Mouse (Mus musculus): ENCODE measurements around the gene Tmem74b. TPM values are rescaled to one million over a fixed set of nuclear protein-coding genes. Genes with fewer than 3 reads are reported as not detected.

Gene Tmem74b
- 3.1 and 4.3 TPM in 2 replicates for polyA plus RNA-seq (2015; fragmentation: Nextera tagmentation; extraction: Ambion mirVana)

- peaks cover 57% of the 10 kb centered on the region for H3K27me3 ChIP-seq
- H3K9ac ChIP-seq: peak within 1 kb of the TSS; percentile 80
- 0 out of 2 replicates have a peak, but pooled peaks cover 6% of the 10 kb centered on the region for H3K4me1 ChIP-seq
- peak within 1 kb of the TSS; percentile 71 for H3K4me3 ChIP-seq
- H3K4me2 ChIP-seq: peak within 1 kb of the TSS; percentile 100
- ATAC-seq (ENCODE audit: insufficient number of reproducible peaks, insufficient read depth, low FRiP score, low TSS enrichment, low read depth): no peak
- H3K36me3 ChIP-seq: no peaks in the 10 kb centered on the region
- H3K9me3 ChIP-seq: no peaks in the 10 kb centered on the region
- no peak within 1 kb of the TSS for H3K27ac ChIP-seq
- WGBS: 3% methylated on average over 24 of the region's 25 CpGs
Observed at GRCm38 (mm10) chr2:151701231-151702145, at the start of gene Tmem74b. Gene Tmem74b, plus strand, starts transcription at chr2:151702008.

GRCm38 (mm10) chr2:151652053-151652452 is 49.8 kb upstream of the Tmem74b start:
- H3K9ac ChIP-seq: no peak overlapping the region
- H3K4me1 ChIP-seq: no peaks in the 10 kb centered on the region
- H3K27ac ChIP-seq: no peak overlapping the region
- H3K27me3 ChIP-seq: no peaks in the 10 kb centered on the region
- H3K4me2 ChIP-seq: no peak overlapping the region
- no peaks in the 10 kb centered on the region for H3K9me3 ChIP-seq
- H3K36me3 ChIP-seq: no peaks in the 10 kb centered on the region
- H3K4me3 ChIP-seq: no peak overlapping the region
- WGBS: 62% methylated on average over 1 of the region's 1 CpGs
- ATAC-seq (ENCODE audit: insufficient number of reproducible peaks, insufficient read depth, low FRiP score, low TSS enrichment, low read depth): no peak

GRCm38 (mm10) chr2:151668433-151668832 is 33.4 kb upstream of the Tmem74b start, which contains the start of gene Rad21l:
Gene Rad21l, minus strand, starts transcription at chr2:151668533.
- Histone ChIP-seq H3K9ac (no peak within 1 kb of the TSS), H3K36me3 (no peaks in the 10 kb centered on the region), H3K4me3 (no peak within 1 kb of the TSS), H3K27ac (no peak within 1 kb of the TSS), H3K9me3 (no peaks in the 10 kb centered on the region), H3K4me1 (no peaks in the 10 kb centered on the region), H3K27me3 (peaks cover 19% of the 10 kb centered on the region), H3K4me2 (no peak within 1 kb of the TSS)
- WGBS: 67% methylated on average over 3 of the region's 3 CpGs
- ATAC-seq (ENCODE audit: insufficient number of reproducible peaks, insufficient read depth, low FRiP score, low TSS enrichment, low read depth): no peak

GRCm38 (mm10) chr2:151670026-151670967 is 31.5 kb upstream of the Tmem74b start:
- H3K27me3 ChIP-seq: peaks cover 19% of the 10 kb centered on the region
- H3K4me2 ChIP-seq: no peak overlapping the region
- H3K36me3 ChIP-seq: no peaks in the 10 kb centered on the region
- no peaks in the 10 kb centered on the region for H3K9me3 ChIP-seq
- WGBS: 37% methylated on average over 48 of the region's 48 CpGs
- H3K4me1 ChIP-seq: no peaks in the 10 kb centered on the region
- no peak overlapping the region for H3K9ac ChIP-seq
- peak; percentile 56; the same call in 1 of the 2 replicates for ATAC-seq (ENCODE audit: insufficient number of reproducible peaks, insufficient read depth, low FRiP score, low TSS enrichment, low read depth)
- no peak overlapping the region for H3K27ac ChIP-seq
- H3K4me3 ChIP-seq: no peak overlapping the region

GRCm38 (mm10) chr2:151670968-151671329 is 30.9 kb upstream of the Tmem74b start:
- Histone ChIP-seq H3K4me3 (no peak overlapping the region), H3K36me3 (no peaks in the 10 kb centered on the region)
- 48% methylated on average over 1 of the region's 1 CpGs for WGBS

GRCm38 (mm10) chr2:151676234-151676633 is 25.6 kb upstream of the Tmem74b start:
- Histone ChIP-seq H3K4me2 (no peak overlapping the region), H3K27ac (no peak overlapping the region), H3K9ac (no peak overlapping the region), H3K4me3 (no peak overlapping the region), H3K4me1 (no peaks in the 10 kb centered on the region), H3K36me3 (no peaks in the 10 kb centered on the region), H3K27me3 (peaks cover 1% of the 10 kb centered on the region; the same call in 1 of the 2 replicates), H3K9me3 (no peaks in the 10 kb centered on the region)
- WGBS: 70% methylated on average over 2 of the region's 2 CpGs
- no peak for ATAC-seq (ENCODE audit: insufficient number of reproducible peaks, insufficient read depth, low FRiP score, low TSS enrichment, low read depth)

More at GRCm38 (mm10) chr2:151670968-151671329, 30.9 kb upstream of the Tmem74b start:
- Histone ChIP-seq H3K9ac (no peak overlapping the region), H3K4me2 (no peak overlapping the region), H3K27ac (no peak overlapping the region), H3K4me1 (no peaks in the 10 kb centered on the region), H3K27me3 (peaks cover 19% of the 10 kb centered on the region), H3K9me3 (no peaks in the 10 kb centered on the region)
- 0 out of 2 replicates have a peak, but pooled peaks have one; percentile 15 for ATAC-seq (ENCODE audit: insufficient number of reproducible peaks, insufficient read depth, low FRiP score, low TSS enrichment, low read depth)

GRCm38 (mm10) chr2:151682357-151682756 is 19.5 kb upstream of the Tmem74b start:
- H3K4me1 ChIP-seq: no peaks in the 10 kb centered on the region
- no peak overlapping the region for H3K9ac ChIP-seq
- no peaks in the 10 kb centered on the region for H3K27me3 ChIP-seq
- no peak overlapping the region for H3K4me3 ChIP-seq
- H3K9me3 ChIP-seq: no peaks in the 10 kb centered on the region
- H3K27ac ChIP-seq: no peak overlapping the region
- no peak for ATAC-seq (ENCODE audit: insufficient number of reproducible peaks, insufficient read depth, low FRiP score, low TSS enrichment, low read depth)
- 59% methylated on average over 3 of the region's 3 CpGs for WGBS
- no peaks in the 10 kb centered on the region for H3K36me3 ChIP-seq
- H3K4me2 ChIP-seq: no peak overlapping the region

GRCm38 (mm10) chr2:151682976-151683375 is 18.8 kb upstream of the Tmem74b start:
- no peak for ATAC-seq (ENCODE audit: insufficient number of reproducible peaks, insufficient read depth, low FRiP score, low TSS enrichment, low read depth)
- no peaks in the 10 kb centered on the region for H3K9me3 ChIP-seq
- no peaks in the 10 kb centered on the region for H3K4me1 ChIP-seq
- H3K4me2 ChIP-seq: no peak overlapping the region
- H3K9ac ChIP-seq: no peak overlapping the region
- no peaks in the 10 kb centered on the region for H3K27me3 ChIP-seq
- 85% methylated on average over 4 of the region's 4 CpGs for WGBS
- no peaks in the 10 kb centered on the region for H3K36me3 ChIP-seq
- no peak overlapping the region for H3K4me3 ChIP-seq
- no peak overlapping the region for H3K27ac ChIP-seq

- H3K27me3 ChIP-seq: peaks cover 57% of the 10 kb centered on the region
- H3K4me1 ChIP-seq: 0 out of 2 replicates have a peak, but pooled peaks cover 6% of the 10 kb centered on the region
- H3K4me3 ChIP-seq: peak overlapping the region; percentile 71
- peak overlapping the region; percentile 100 for H3K4me2 ChIP-seq
- no peaks in the 10 kb centered on the region for H3K36me3 ChIP-seq
- WGBS: under 1% methylated on average over 66 of the region's 97 CpGs
- H3K9me3 ChIP-seq: no peaks in the 10 kb centered on the region
- H3K27ac ChIP-seq: no peak overlapping the region
- peak; percentile 72 for ATAC-seq (ENCODE audit: insufficient number of reproducible peaks, insufficient read depth, low FRiP score, low TSS enrichment, low read depth)
- peak overlapping the region; percentile 80 for H3K9ac ChIP-seq
Observed at GRCm38 (mm10) chr2:151702146-151702850, 490 bp downstream of the Tmem74b start.

GRCm38 (mm10) chr2:151702851-151703190 is 1.0 kb downstream of the Tmem74b start:
- WGBS: 1% methylated on average over 17 of the region's 17 CpGs
- 0 out of 2 replicates have a peak, but pooled peaks cover 6% of the 10 kb centered on the region for H3K4me1 ChIP-seq
- H3K9ac ChIP-seq: peak overlapping the region; percentile 80
- H3K4me3 ChIP-seq: peak overlapping the region; percentile 71
- no peak overlapping the region for H3K27ac ChIP-seq
- peaks cover 57% of the 10 kb centered on the region for H3K27me3 ChIP-seq
- H3K36me3 ChIP-seq: no peaks in the 10 kb centered on the region
- peak overlapping the region; percentile 100 for H3K4me2 ChIP-seq
- ATAC-seq (ENCODE audit: insufficient number of reproducible peaks, insufficient read depth, low FRiP score, low TSS enrichment, low read depth): no peak; the same call in none of the 2 replicates
- no peaks in the 10 kb centered on the region for H3K9me3 ChIP-seq

- 0 out of 2 replicates have a peak, but pooled peaks cover 6% of the 10 kb centered on the region for H3K4me1 ChIP-seq
- H3K27ac ChIP-seq: no peak overlapping the region
- H3K36me3 ChIP-seq: peaks cover 15% of the 10 kb centered on the region
- H3K27me3 ChIP-seq: no peaks in the 10 kb centered on the region
- no peak overlapping the region for H3K9ac ChIP-seq
- no peaks in the 10 kb centered on the region for H3K9me3 ChIP-seq
- WGBS: 30% methylated on average over 3 of the region's 3 CpGs
- no peak for ATAC-seq (ENCODE audit: insufficient number of reproducible peaks, insufficient read depth, low FRiP score, low TSS enrichment, low read depth)
- no peak overlapping the region for H3K4me2 ChIP-seq
- no peak overlapping the region for H3K4me3 ChIP-seq
Observed at GRCm38 (mm10) chr2:151712647-151713046, 10.8 kb downstream of the Tmem74b start.

Data from embryonic facial prominence, embryonic 13.5 days (tissue).